Mouse (Mus musculus) stomach, postnatal 0 days (tissue): ENCODE results near the gene Slc5a9. TPM values are rescaled to one million over a fixed set of nuclear protein-coding genes. Genes with fewer than 3 reads are reported as not detected.

Source experiments
- ATAC-seq: fragments of 200-750 bp; cut with Nextera tagmentation; 2 replicates; pipeline ENCODE4 v1.8.0; 2017; ENCODE audit not compliant: low FRiP score, low TSS enrichment
- DNase-seq: peaks from one replicate; pipeline ENCODE4 v3.0.0-alpha.2; 2016; ENCODE audit warnings: low spot score
- H3K27ac ChIP-seq: fragments of 300-500 bp; sonication (generic); replicated peaks from 2 replicates; pipeline ENCODE4 v1.5.1; 2014; ENCODE audit warnings: mild to moderate bottlenecking, control low read depth
- H3K27me3 ChIP-seq: fragments of 300-500 bp; sonication (generic); 2 replicates; pipeline ENCODE4 v1.6.1; 2014; ENCODE audit warnings: low read length; ENCODE audit not compliant: control insufficient read depth, insufficient read depth
- H3K36me3 ChIP-seq: fragments of 300-500 bp; sonication (generic); 2 replicates; pipeline ENCODE4 v1.6.1; 2014; ENCODE audit warnings: low read length, mixed read lengths; ENCODE audit not compliant: control insufficient read depth, insufficient read depth
- H3K4me1 ChIP-seq: fragments of 300-500 bp; sonication (generic); replicated peaks from 2 replicates; pipeline ENCODE4 v1.6.1; 2014; ENCODE audit warnings: antibody characterized with exemption; ENCODE audit not compliant: control insufficient read depth, insufficient read depth
- H3K4me2 ChIP-seq: fragments of 300-500 bp; sonication (generic); replicated peaks from 2 replicates; pipeline ENCODE4 v1.6.1; 2014; ENCODE audit warnings: low read depth, mild to moderate bottlenecking, control low read depth, moderate library complexity
- H3K4me3 ChIP-seq: fragments of 300-500 bp; sonication (generic); 2 replicates; pipeline ENCODE4 v1.5.1; 2014; ENCODE audit warnings: low read depth, low read length, control low read depth
- H3K9ac ChIP-seq: fragments of 300-500 bp; sonication (generic); 2 replicates; pipeline ENCODE4 v1.6.1; 2014; ENCODE audit warnings: mild to moderate bottlenecking, low read length, control low read depth, mixed read lengths
- H3K9me3 ChIP-seq: fragments of 300-500 bp; sonication (generic); 2 replicates; pipeline ENCODE4 v1.6.1; 2016; ENCODE audit warnings: low read length; ENCODE audit not compliant: control insufficient read depth
- CTCF ChIP-seq: IDR thresholded peaks from 2 replicates; pipeline ENCODE4 v1.5.1; 2016; ENCODE audit warnings: antibody characterized with exemption, low read depth, mild to moderate bottlenecking, moderate library complexity
- EP300 ChIP-seq: optimal IDR thresholded peaks from 2 replicates; pipeline ENCODE3; 2016; ENCODE audit warnings: antibody characterized with exemption
- WGBS: fragments of 180-500 bp; shearing (Covaris S2); extraction: QIAGEN DNeasy Blood & Tissue Kit; methylation state at CpG from one replicate; pipeline ENCODE4 v1.1.7; 2014; 5-methylcytosine and 5-hydroxymethylcytosine counted together
- polyA plus RNA-seq: library from polyadenylated mRNA; unstranded; fragments of >200 nt; fragmentation: Nextera tagmentation; extraction: Ambion mirVana; gene quantifications from 2 replicates; pipeline ENCODE4 v1.2.1, GENCODE M21; 2015

Gene Slc5a9
- polyA plus RNA-seq, 1 experiment from 2014 or later: 12.2 TPM

GRCm38 (mm10) chr4:111897755-111898154, 5.0 kb downstream of the Slc5a9 start:
- Histone ChIP-seq H3K4me1 (no peaks in the 10 kb centered on the region), H3K27ac (no peak overlapping the region), H3K9ac (no peak overlapping the region), H3K9me3 (no peaks in the 10 kb centered on the region), H3K36me3 (no peaks in the 10 kb centered on the region), H3K27me3 (no peaks in the 10 kb centered on the region), H3K4me3 (no peak overlapping the region), H3K4me2 (no peak overlapping the region)
- 19% methylated on average over 1 of the region's 1 CpGs for WGBS
- ATAC-seq (no peak), DNase-seq (no peak)
- TF ChIP-seq CTCF (no peak), EP300 (no peak)

GRCm38 (mm10) chr4:111892138-111892537, 10.6 kb downstream of the Slc5a9 start:
- ATAC-seq (no peak), DNase-seq (no peak)
- Histone ChIP-seq H3K9ac (no peak overlapping the region), H3K9me3 (no peaks in the 10 kb centered on the region), H3K36me3 (no peaks in the 10 kb centered on the region), H3K4me3 (no peak overlapping the region), H3K4me2 (no peak overlapping the region), H3K27me3 (no peaks in the 10 kb centered on the region), H3K4me1 (no peaks in the 10 kb centered on the region), H3K27ac (no peak overlapping the region)
- TF ChIP-seq EP300 (no peak), CTCF (no peak)

GRCm38 (mm10) chr4:111886607-111887006, 16.1 kb downstream of the Slc5a9 start:
- ATAC-seq: peak; percentile 71
- DNase-seq: peak; percentile 72

DNA sequence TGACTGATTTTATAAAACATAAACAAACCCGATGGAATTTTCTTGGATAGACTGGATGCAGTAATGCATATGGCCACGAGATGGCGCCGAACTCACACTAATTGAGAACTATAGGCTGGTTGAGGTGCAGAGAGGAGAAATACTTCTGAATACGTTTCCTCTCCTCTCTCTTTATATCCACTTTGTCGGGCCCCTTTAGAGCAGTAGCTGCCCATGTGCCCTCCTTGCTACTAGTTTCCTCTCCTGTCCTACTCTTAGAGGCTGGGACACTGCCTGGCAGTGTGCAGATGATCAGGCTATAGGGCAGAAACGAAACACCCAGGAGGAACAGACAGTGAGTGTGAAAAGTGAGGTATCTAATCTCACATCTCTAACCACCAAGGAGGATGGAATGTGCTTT, 16.7 kb downstream of the Slc5a9 start:
- no peaks in the 10 kb centered on the region for H3K27me3 ChIP-seq
- H3K4me1 ChIP-seq: no peaks in the 10 kb centered on the region
- no peaks in the 10 kb centered on the region for H3K9me3 ChIP-seq
- 3% methylated on average over 7 of the region's 7 CpGs for WGBS
- DNase-seq (peak; percentile 76), ATAC-seq (peak; percentile 66)
- H3K36me3 ChIP-seq: no peaks in the 10 kb centered on the region
- peak overlapping the region; percentile 30 for H3K4me2 ChIP-seq
- H3K9ac ChIP-seq: no peak overlapping the region
- no peak overlapping the region for H3K4me3 ChIP-seq
- no peak overlapping the region for H3K27ac ChIP-seq
- TF ChIP-seq CTCF: peak; percentile 90
- no peak for TF ChIP-seq EP300

More at GRCm38 (mm10) chr4:111886607-111887006, 16.1 kb downstream of the Slc5a9 start:
- Histone ChIP-seq H3K27ac (no peak overlapping the region), H3K4me2 (peak overlapping the region; percentile 30; the same call in 1 of the 2 replicates), H3K4me3 (no peak overlapping the region), H3K9ac (no peak overlapping the region), H3K36me3 (no peaks in the 10 kb centered on the region), H3K4me1 (no peaks in the 10 kb centered on the region), H3K27me3 (no peaks in the 10 kb centered on the region), H3K9me3 (no peaks in the 10 kb centered on the region)
- TF ChIP-seq CTCF (peak; percentile 95), EP300 (no peak)
- WGBS: 7% methylated on average over 4 of the region's 4 CpGs

DNA sequence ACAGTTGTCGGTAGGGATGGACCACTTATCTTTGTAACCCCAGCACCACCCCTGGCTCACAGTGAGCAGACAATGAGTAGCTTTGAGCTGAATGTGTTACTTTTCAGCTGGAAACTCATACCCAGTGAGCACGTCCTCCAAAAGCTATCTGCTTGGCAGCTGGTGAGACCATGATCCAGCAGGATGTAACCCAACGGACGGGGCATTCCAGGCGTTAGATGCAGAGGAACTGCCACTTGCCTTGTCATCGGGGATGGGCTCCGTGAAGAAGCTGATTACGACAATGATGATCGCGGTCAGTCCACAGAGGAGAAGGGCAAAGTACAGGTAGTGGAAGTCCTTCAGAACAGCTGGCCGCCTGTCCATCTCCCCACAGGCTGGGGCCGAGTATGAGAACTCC, 19.2 kb downstream of the Slc5a9 start:
- H3K4me2 ChIP-seq: no peak overlapping the region
- DNase-seq: no peak

GRCm38 (mm10) chr4:111880112-111880875, 22.4 kb downstream of the Slc5a9 start:
- ATAC-seq (no peak; the same call in 1 of the 2 replicates), DNase-seq (no peak)
- Histone ChIP-seq H3K4me2 (no peak overlapping the region), H3K4me3 (no peak overlapping the region), H3K36me3 (no peaks in the 10 kb centered on the region), H3K27ac (peak overlapping the region; percentile 41; the same call in 1 of the 2 replicates), H3K9me3 (no peaks in the 10 kb centered on the region), H3K9ac (no peak overlapping the region), H3K27me3 (no peaks in the 10 kb centered on the region), H3K4me1 (no peaks in the 10 kb centered on the region)
- WGBS: 35% methylated on average over 4 of the region's 4 CpGs
- TF ChIP-seq EP300: no peak
- TF ChIP-seq CTCF: no peak

More for the DNA sequence above, 19.2 kb downstream of the Slc5a9 start:
- 81% methylated on average over 12 of the region's 12 CpGs for WGBS
- no peak for TF ChIP-seq CTCF
- no peak for TF ChIP-seq EP300
- Histone ChIP-seq H3K9ac (no peak overlapping the region), H3K27me3 (no peaks in the 10 kb centered on the region), H3K4me1 (no peaks in the 10 kb centered on the region), H3K9me3 (no peaks in the 10 kb centered on the region), H3K27ac (peak overlapping the region; percentile 75), H3K36me3 (no peaks in the 10 kb centered on the region), H3K4me3 (no peak overlapping the region)
- no peak for ATAC-seq
